Mouse (Mus musculus) kidney, adult 8-10 months (tissue): ENCODE results near the gene Ddx31.

Experiments used
- DNase-seq, 2 experiments: peaks; one replicate each; pipeline ENCODE4 v3.0.0; 2022

Ddx31 gene

GRCm38 (mm10) chr2:28867495-28867894 lies 27.3 kb downstream of the Ddx31 start:
- no peak for DNase-seq

- no peak for DNase-seq
Observed at GRCm38 (mm10) chr2:28875554-28875953, 35.3 kb downstream of the Ddx31 start.

GRCm38 (mm10) chr2:28881275-28881674 lies 41.1 kb downstream of the Ddx31 start:
- no peak for DNase-seq

- DNase-seq: no peak
Observed at GRCm38 (mm10) chr2:28882047-28882446, 41.8 kb downstream of the Ddx31 start.

- DNase-seq: no peak
Observed at GRCm38 (mm10) chr2:28882826-28883485, 42.8 kb downstream of the Ddx31 start.

GRCm38 (mm10) chr2:28884914-28885313 lies 44.7 kb downstream of the Ddx31 start:
- no peak for DNase-seq

- peak in 1 of 2 experiments; percentile 22 for DNase-seq
Observed at GRCm38 (mm10) chr2:28892796-28893195, 52.6 kb downstream of the Ddx31 start.

GRCm38 (mm10) chr2:28893526-28893925 lies 53.3 kb downstream of the Ddx31 start:
- DNase-seq: no peak

GRCm38 (mm10) chr2:28895876-28896275 lies 55.7 kb downstream of the Ddx31 start:
- DNase-seq: no peak

GRCm38 (mm10) chr2:28897340-28897899 lies 57.2 kb downstream of the Ddx31 start:
- no peak for DNase-seq

- DNase-seq: no peak
Observed at GRCm38 (mm10) chr2:28902291-28902690, 62.1 kb downstream of the Ddx31 start.

- DNase-seq: no peak
Observed at GRCm38 (mm10) chr2:28903871-28904270, 63.7 kb downstream of the Ddx31 start.

GRCm38 (mm10) chr2:28904786-28905185 lies 64.6 kb downstream of the Ddx31 start:
- DNase-seq: no peak

- DNase-seq: peak; percentile 55 to 61
Observed at GRCm38 (mm10) chr2:28905561-28905960, 65.4 kb downstream of the Ddx31 start.

- DNase-seq: no peak
Observed at GRCm38 (mm10) chr2:28907691-28908388, 67.6 kb downstream of the Ddx31 start.

- DNase-seq: no peak
Observed at GRCm38 (mm10) chr2:28908389-28909153, 68.4 kb downstream of the Ddx31 start.

- DNase-seq: no peak
Observed at GRCm38 (mm10) chr2:28909186-28909817, 69.1 kb downstream of the Ddx31 start.

GRCm38 (mm10) chr2:28909818-28910710 lies 69.9 kb downstream of the Ddx31 start:
- DNase-seq: peak; percentile 17 to 39

- DNase-seq: no peak
Observed at GRCm38 (mm10) chr2:28910877-28911276, 70.7 kb downstream of the Ddx31 start.

GRCm38 (mm10) chr2:28911331-28912038 lies 71.3 kb downstream of the Ddx31 start:
- no peak for DNase-seq

GRCm38 (mm10) chr2:28912039-28912700 lies 72.0 kb downstream of the Ddx31 start:
- no peak for DNase-seq
